Mouse (Mus musculus) adrenal gland, adult 2 months (tissue): ENCODE results near the gene Sin3a. TPM values are rescaled to one million over a fixed set of nuclear protein-coding genes. Genes with fewer than 3 reads are reported as not detected.

Source experiments
- DNase-seq: peaks from one replicate; pipeline ENCODE4 v3.0.0; 2021
- polyA plus RNA-seq: library from polyadenylated mRNA; depleted of rRNA; stranded (reverse); fragments of >200 nt; gene quantifications from 2 replicates; pipeline ENCODE4 v1.2.3, GENCODE M21; 2012; rRNA removed
- total RNA-seq, 2 experiments: library from RNA; stranded (reverse); gene quantifications; 2 replicates each; pipeline ENCODE4 v1.2.3; 2021

Sin3a gene
- total and polyA plus RNA-seq, 3 experiments: 46.2 to 101 (median 49.2) TPM

GRCm38 (mm10) chr9:57168411-57168810, 96.6 kb downstream of the Sin3a start:
- no peak for DNase-seq

Other genes with a start within 250 kb of the Sin3a start
- gene Odf3l1, start 207.4 kb upstream of the Sin3a start, total RNA-seq: 1 to 10 TPM; 1.5 to 1.7 TPM
- 7.4 and 7.6 TPM in 2 replicates for gene Odf3l1, start 207.4 kb upstream of the Sin3a start, polyA plus RNA-seq
- gene Cspg4, start 207.0 kb upstream of the Sin3a start, total RNA-seq: 10 to 100 TPM in 1 of 2 experiments, 1 to 10 TPM in 1; 7.8 to 11.8 TPM
- gene Cspg4, start 207.0 kb upstream of the Sin3a start, polyA plus RNA-seq: 17.9 and 19.0 TPM in 2 replicates
- 10 to 100 TPM; 18.4 to 33.8 TPM for gene Snx33, start 143.7 kb upstream of the Sin3a start, total RNA-seq
- 13.0 and 15.0 TPM in 2 replicates for gene Snx33, start 143.7 kb upstream of the Sin3a start, polyA plus RNA-seq
- 100 to 1,000 TPM in 1 of 2 experiments, 10 to 100 TPM in 1; 68.3 to 104 TPM for gene Imp3, start 134.6 kb upstream of the Sin3a start, total RNA-seq
- gene Imp3, start 134.6 kb upstream of the Sin3a start, polyA plus RNA-seq: 445 and 458 TPM in 2 replicates
- 10 to 100 TPM; 12.0 to 14.3 TPM for gene Snupn, start 121.2 kb upstream of the Sin3a start, total RNA-seq
- gene Snupn, start 121.2 kb upstream of the Sin3a start, polyA plus RNA-seq: 4.0 and 5.8 TPM in 2 replicates
- gene Ptpn9, start 77.1 kb upstream of the Sin3a start, total RNA-seq: 10 to 100 TPM; 37.2 to 47.6 TPM
- gene Ptpn9, start 77.1 kb upstream of the Sin3a start, polyA plus RNA-seq: 134 and 145 TPM in 2 replicates
- 100 to 1,000 TPM in 1 of 2 experiments, 10 to 100 TPM in 1; 93.3 to 141 TPM for gene Man2c1, start 58.6 kb downstream of the Sin3a start, total RNA-seq
- gene Man2c1, start 58.6 kb downstream of the Sin3a start, polyA plus RNA-seq: 352 and 416 TPM in 2 replicates
- 10 to 100 TPM; 10.3 TPM for gene Neil1, start 76.3 kb downstream of the Sin3a start, total RNA-seq
- gene Neil1, start 76.3 kb downstream of the Sin3a start, polyA plus RNA-seq: 17.7 and 22.5 TPM in 2 replicates
- 10 to 100 TPM; 47.5 to 59.8 TPM for gene Commd4, start 86.3 kb downstream of the Sin3a start, total RNA-seq
- gene Commd4, start 86.3 kb downstream of the Sin3a start, polyA plus RNA-seq: 176 and 182 TPM in 2 replicates
- gene Trcg1, start 164.5 kb downstream of the Sin3a start, total RNA-seq: not detected
- not detected in 2 replicates for gene Trcg1, start 164.5 kb downstream of the Sin3a start, polyA plus RNA-seq
- gene 1700017B05Rik, start 190.6 kb downstream of the Sin3a start, total RNA-seq: 10 to 100 TPM; 40.5 to 53.8 TPM
- 33.0 and 42.8 TPM in 2 replicates for gene 1700017B05Rik, start 190.6 kb downstream of the Sin3a start, polyA plus RNA-seq